Mouse (Mus musculus): ENCODE measurements around the gene Cdhr1.
"Not testable (repeated sequence)": the region's sequence is repeated elsewhere in the genome, so short reads cannot be mapped to it uniquely, and the experiment has no call there.

Cdhr1 gene

GRCm38 (mm10) chr14:37097956-37098530 lies at the start of gene Cdhr1:
Cdhr1 (minus strand) TSS chr14:37098347.
- DNase-seq (ENCODE audit: low spot score): peak; percentile 10

DNA sequence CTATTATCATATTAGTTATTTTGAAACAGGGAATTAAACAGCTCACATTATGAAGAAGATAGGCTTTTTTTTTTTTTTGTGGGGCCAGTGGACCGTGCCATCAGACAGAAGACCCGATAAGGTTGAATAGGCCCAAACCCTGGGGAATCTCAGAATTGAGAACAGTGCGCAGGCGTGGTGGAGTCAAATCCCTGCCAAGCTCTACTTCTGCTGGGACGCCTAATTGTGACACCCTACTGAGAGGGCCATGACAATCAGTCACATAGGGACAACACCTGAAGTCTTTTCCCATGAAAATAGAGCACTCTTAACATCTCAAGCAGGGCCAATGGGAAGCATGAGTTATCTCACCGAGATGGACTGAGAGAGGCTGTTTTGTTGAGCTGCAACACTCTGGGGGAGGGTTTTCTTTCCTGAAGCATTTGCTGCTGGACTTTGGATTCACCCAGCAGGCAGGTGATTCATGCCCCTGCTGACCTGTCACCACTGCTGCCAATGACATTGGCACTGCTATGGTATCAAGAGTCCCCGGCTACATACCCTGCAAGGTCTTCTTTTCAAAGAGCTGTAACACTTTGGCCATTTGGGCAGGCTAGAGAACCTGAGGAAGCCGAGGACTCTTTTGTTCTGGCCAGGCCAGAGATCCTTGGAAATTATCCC lies 41.0 kb upstream of the Cdhr1 start:
- DNase-seq (ENCODE audit: low spot score): no peak

- DNase-seq (ENCODE audit: low spot score): not testable (repeated sequence)
Observed at GRCm38 (mm10) chr14:37137596-37137995, 39.4 kb upstream of the Cdhr1 start.

- no peak for DNase-seq (ENCODE audit: low spot score)
Observed at GRCm38 (mm10) chr14:37136110-37136509, 38.0 kb upstream of the Cdhr1 start.

- DNase-seq (ENCODE audit: low spot score): no peak
Observed at GRCm38 (mm10) chr14:37135671-37136070, 37.5 kb upstream of the Cdhr1 start.

- peak; percentile 93 for DNase-seq (ENCODE audit: low spot score)
Observed at GRCm38 (mm10) chr14:37135127-37135593, 37.0 kb upstream of the Cdhr1 start, which contains the start of gene Ghitm. Ghitm (minus strand) TSS chr14:37135272.

GRCm38 (mm10) chr14:37134304-37135126 lies 36.4 kb upstream of the Cdhr1 start:
- DNase-seq (ENCODE audit: low spot score): no peak

DNA sequence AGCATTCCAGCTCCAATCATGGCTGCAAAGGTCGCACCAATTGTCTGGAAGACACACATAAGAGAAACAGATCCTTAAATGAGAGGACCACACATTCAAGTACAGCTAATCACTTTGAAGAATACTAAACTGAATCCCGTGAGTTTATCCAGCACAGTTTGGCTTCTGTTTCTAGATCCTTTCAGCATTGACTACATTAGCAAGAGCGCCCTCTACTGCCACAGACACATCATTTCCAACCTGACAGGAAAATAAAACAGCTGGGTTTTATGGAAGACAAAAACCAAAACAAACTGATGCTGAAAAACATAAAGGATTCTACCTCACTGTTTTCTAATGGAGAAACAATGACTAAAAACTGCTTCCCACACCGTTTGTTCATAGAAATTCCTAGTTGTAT lies 29.5 kb upstream of the Cdhr1 start:
- DNase-seq (ENCODE audit: low spot score): no peak

GRCm38 (mm10) chr14:37119233-37119632 lies 21.1 kb upstream of the Cdhr1 start:
- DNase-seq (ENCODE audit: low spot score): no peak

DNA sequence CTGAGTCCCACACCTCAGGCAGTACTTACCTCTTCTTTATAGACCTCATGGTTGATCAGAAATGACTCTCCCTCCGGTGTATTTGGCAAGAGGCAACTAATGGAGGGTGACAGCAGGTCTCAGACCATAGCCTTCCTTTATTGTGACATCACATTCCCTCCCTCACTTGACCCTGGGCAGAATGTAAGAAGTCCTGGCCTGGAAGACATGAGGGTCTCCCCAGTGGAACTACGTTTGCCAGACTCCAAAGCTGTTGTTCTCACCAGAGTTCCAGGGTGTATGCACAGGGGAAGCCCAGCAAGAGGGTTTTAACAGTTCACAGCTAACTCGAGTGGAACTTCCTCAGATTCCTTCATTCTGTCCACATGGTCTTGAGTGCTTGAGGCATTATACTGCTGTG lies 15.8 kb upstream of the Cdhr1 start, which contains the start of gene 2610528A11Rik:
Gene 2610528A11Rik, minus strand, starts transcription at position 101 of the 400 bp plus-strand sequence.
- DNase-seq (ENCODE audit: low spot score): no peak

DNA sequence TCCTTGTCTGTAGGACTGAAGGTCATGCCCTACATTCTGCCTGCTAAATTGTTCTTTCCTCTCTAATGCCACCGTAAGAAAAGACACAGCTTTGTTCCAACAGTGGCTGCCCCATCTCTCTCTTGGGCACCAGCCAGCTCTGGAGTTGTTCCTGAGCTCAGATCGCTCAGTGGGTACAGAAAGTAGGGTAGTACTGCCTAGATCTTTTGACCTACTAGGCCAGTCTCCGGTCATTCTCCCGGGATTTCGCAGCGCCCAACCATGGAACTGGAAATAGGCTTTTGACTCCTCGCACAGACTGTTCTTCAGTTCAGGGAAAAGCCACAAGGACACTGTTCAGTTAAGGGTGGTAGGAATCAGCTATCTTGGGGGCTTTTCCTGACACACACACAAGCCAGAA lies 14.8 kb upstream of the Cdhr1 start:
- peak; percentile 6 for DNase-seq (ENCODE audit: low spot score)

DNA sequence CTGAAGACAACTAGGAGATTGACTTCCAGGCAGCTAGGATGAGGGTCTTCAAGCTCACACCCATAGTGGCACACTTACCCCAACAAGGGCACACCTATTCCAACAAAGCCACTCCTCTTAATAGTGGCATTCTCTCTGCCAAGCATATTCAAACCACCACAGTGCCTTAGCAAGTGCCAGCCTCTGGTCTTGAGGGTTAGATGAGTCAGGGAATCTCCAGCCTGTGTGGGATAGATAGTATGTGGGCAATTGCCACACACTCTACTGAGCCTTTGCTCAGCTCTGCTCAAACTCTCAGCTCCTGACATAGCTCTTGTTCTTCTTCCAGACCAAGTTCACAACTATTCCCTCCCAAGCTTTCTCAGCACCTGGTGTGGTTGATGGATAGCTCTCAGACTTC lies 13.2 kb upstream of the Cdhr1 start:
- DNase-seq (ENCODE audit: low spot score): no peak

- no peak for DNase-seq (ENCODE audit: low spot score)
Observed at GRCm38 (mm10) chr14:37110456-37110855, 12.3 kb upstream of the Cdhr1 start.

GRCm38 (mm10) chr14:37109975-37110374 lies 11.8 kb upstream of the Cdhr1 start:
- DNase-seq (ENCODE audit: low spot score): no peak

GRCm38 (mm10) chr14:37109460-37109859 lies 11.3 kb upstream of the Cdhr1 start:
- no peak for DNase-seq (ENCODE audit: low spot score)

GRCm38 (mm10) chr14:37105846-37106245 lies 7.7 kb upstream of the Cdhr1 start:
- no peak for DNase-seq (ENCODE audit: low spot score)

DNA sequence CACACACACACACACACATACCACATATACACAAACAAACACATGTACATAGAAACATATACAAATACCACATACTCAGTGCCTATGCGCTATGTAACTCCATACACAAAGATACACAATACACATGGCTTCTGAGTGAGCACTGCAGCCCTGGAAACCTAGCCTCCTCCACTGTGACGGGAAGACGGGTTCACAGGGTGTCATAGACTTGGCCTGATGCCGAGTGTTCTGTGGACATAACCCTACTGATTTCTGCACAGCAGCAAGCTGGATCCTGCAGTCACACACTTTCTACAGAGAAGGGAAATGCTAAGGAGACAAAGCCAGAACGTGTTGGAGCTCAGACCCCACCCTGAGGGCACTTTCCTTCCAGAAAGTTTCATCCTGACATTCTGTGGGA lies 6.6 kb upstream of the Cdhr1 start:
- no peak for DNase-seq (ENCODE audit: low spot score)

- no peak for DNase-seq (ENCODE audit: low spot score)
Observed at GRCm38 (mm10) chr14:37102484-37102883, 4.3 kb upstream of the Cdhr1 start.

- DNase-seq (ENCODE audit: low spot score): no peak
Observed at GRCm38 (mm10) chr14:37101531-37101930, 3.4 kb upstream of the Cdhr1 start.

DNA sequence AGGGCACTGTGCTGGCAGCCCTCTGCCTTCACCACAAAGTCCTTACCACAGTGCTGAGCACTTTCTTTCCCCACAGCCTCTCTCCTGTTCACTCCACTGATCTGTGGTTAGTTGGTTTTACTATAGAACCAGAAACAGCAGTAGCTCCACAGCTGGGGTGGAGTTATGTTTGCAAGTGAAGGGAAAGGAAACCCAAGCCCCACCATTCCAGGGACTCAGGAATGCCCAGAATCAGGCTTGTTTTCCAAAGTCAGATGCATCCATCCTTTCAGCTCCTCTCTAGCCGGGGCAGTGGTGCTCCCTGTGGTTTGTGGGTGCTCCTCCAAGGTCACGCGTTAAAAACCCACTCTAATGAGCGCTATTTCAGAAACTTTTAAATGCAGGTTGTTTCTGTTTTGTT lies 2.6 kb downstream of the Cdhr1 start:
- no peak for DNase-seq (ENCODE audit: low spot score)

DNA sequence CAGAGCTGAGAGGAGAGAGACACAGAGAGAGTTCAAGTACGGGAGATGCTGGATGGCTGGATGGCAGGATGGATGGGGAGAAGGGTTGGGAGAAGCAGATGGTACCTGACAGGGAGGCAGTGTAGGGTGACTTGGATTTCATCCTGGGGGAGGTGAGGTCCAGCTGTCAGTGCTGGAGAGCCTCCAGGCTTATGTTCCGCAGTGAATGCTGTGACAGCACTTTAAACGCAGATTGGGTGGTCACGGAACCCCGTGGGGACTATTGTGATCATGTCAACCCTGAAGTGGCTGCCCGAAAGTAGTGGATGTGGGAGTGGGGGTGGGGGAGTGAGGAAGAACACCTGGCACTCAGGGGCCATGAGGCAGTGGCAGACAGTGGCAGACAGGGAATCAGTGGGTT lies 3.7 kb downstream of the Cdhr1 start:
- no peak for DNase-seq (ENCODE audit: low spot score)

- no peak for DNase-seq (ENCODE audit: low spot score)
Observed at GRCm38 (mm10) chr14:37083755-37084154, 14.4 kb downstream of the Cdhr1 start.

GRCm38 (mm10) chr14:37080724-37081123 lies 17.4 kb downstream of the Cdhr1 start:
- DNase-seq (ENCODE audit: low spot score): no peak

Data from ovary, postnatal 36 days (tissue).